ENCODE assay signal across 12 mouse cellular contexts in genomic region chr5:24600236-24600635, GRCm38 (mm10). TPM values are rescaled to one million over a fixed set of nuclear protein-coding genes. Genes with fewer than 3 reads are reported as not detected.
DNase-seq lines count a peak whose midpoint lies in the region; ATAC-seq lines count a peak whose summit lies in the region.
"Had no signal": no experiment of that assay in that cellular context is flagged by ENCODE, and none has a peak within 500 bp of the region (broad histone marks: within the 10 kb centered on the region; RNA-seq: fewer than 3 reads in every experiment).

No protein-coding gene starts in this region.

- H3K27me3 ChIP-seq in kidney, embryonic 16.5 days (ENCODE audit: insufficient read depth, low read length) = no peaks in the 10 kb centered on the region
- no peaks in the 10 kb centered on the region for H3K27me3 ChIP-seq in forebrain, embryonic 14.5 days (replicated peaks; ENCODE audit: control insufficient read depth, insufficient read depth, low read length)
- peaks cover 6% of the 10 kb centered on the region; the same call in 1 of the 2 replicates for H3K27me3 ChIP-seq in intestine, embryonic 15.5 days (replicated peaks)
- no peaks in the 10 kb centered on the region for H3K27me3 ChIP-seq in neural tube, embryonic 14.5 days (ENCODE audit: control insufficient read depth, insufficient read depth, low read length)

- no peak for ATAC-seq in kidney, embryonic 16.5 days (ENCODE audit: low FRiP score, low TSS enrichment)
- ATAC-seq in forebrain, embryonic 14.5 days = no peak
- no peak for ATAC-seq in intestine, embryonic 15.5 days
- no peak for ATAC-seq in neural tube, embryonic 14.5 days (ENCODE audit: low read depth)
- ATAC-seq in activated CD4-positive, CD25-positive, alpha-beta regulatory T cell, adult 4 months = no peak

- no peaks in the 10 kb centered on the region for H3K9me3 ChIP-seq in kidney, embryonic 16.5 days (ENCODE audit: low read length)
- H3K9me3 ChIP-seq in forebrain, embryonic 14.5 days (replicated peaks; ENCODE audit: control insufficient read depth, low read length) = no peaks in the 10 kb centered on the region
- H3K9me3 ChIP-seq in intestine, embryonic 15.5 days = no peaks in the 10 kb centered on the region
- no peaks in the 10 kb centered on the region for H3K9me3 ChIP-seq in neural tube, embryonic 14.5 days (ENCODE audit: control insufficient read depth, low read length)

- H3K4me2 ChIP-seq in kidney, embryonic 16.5 days (replicated peaks; ENCODE audit: low read depth, low read length) = peak overlapping the region; percentile 86
- H3K4me2 ChIP-seq in forebrain, embryonic 14.5 days (ENCODE audit: low read length) = peak overlapping the region; percentile 94
- peak overlapping the region; percentile 87 for H3K4me2 ChIP-seq in intestine, embryonic 15.5 days (replicated peaks)
- peak overlapping the region; percentile 91 for H3K4me2 ChIP-seq in neural tube, embryonic 14.5 days (ENCODE audit: low read depth, low read length)

- peaks cover 69% of the 10 kb centered on the region for H3K4me1 ChIP-seq in kidney, embryonic 16.5 days (ENCODE audit: insufficient read depth, low read length)
- peaks cover 75% of the 10 kb centered on the region for H3K4me1 ChIP-seq in forebrain, embryonic 14.5 days (ENCODE audit: control insufficient read depth, insufficient read depth, low read length)
- peaks cover 58% of the 10 kb centered on the region for H3K4me1 ChIP-seq in intestine, embryonic 15.5 days (replicated peaks)
- peaks cover 75% of the 10 kb centered on the region for H3K4me1 ChIP-seq in neural tube, embryonic 14.5 days (ENCODE audit: control insufficient read depth, insufficient read depth, low read length)

- 77% methylated on average over 2 of the region's 2 CpGs for WGBS in kidney, embryonic 16.5 days
- WGBS in forebrain, embryonic 14.5 days = 65% methylated on average over 2 of the region's 2 CpGs
- WGBS in intestine, embryonic 15.5 days = 81% methylated on average over 2 of the region's 2 CpGs
- 70% methylated on average over 2 of the region's 2 CpGs for WGBS in neural tube, embryonic 14.5 days

- H3K9ac ChIP-seq in kidney, embryonic 16.5 days (replicated peaks; ENCODE audit: low read length) = no peak overlapping the region
- peak overlapping the region; percentile 84; the same call in 1 of the 2 replicates for H3K9ac ChIP-seq in forebrain, embryonic 14.5 days (ENCODE audit: low read length)
- no peak overlapping the region for H3K9ac ChIP-seq in intestine, embryonic 15.5 days
- no peak overlapping the region for H3K9ac ChIP-seq in neural tube, embryonic 14.5 days (replicated peaks; ENCODE audit: low read depth, low read length)

- no peak overlapping the region for H3K27ac ChIP-seq in kidney, embryonic 16.5 days (ENCODE audit: low read length)
- H3K27ac ChIP-seq in forebrain, embryonic 14.5 days (ENCODE audit: low read depth, low read length) = 0 out of 2 replicates have a peak overlapping the region, but pooled peaks have one; percentile 99
- no peak overlapping the region for H3K27ac ChIP-seq in intestine, embryonic 15.5 days
- H3K27ac ChIP-seq in neural tube, embryonic 14.5 days (ENCODE audit: low read depth, low read length) = no peak overlapping the region

- peaks cover 6% of the 10 kb centered on the region for H3K36me3 ChIP-seq in kidney, embryonic 16.5 days (ENCODE audit: insufficient read depth, low read length)
- peaks cover 4% of the 10 kb centered on the region for H3K36me3 ChIP-seq in forebrain, embryonic 14.5 days (ENCODE audit: control insufficient read depth, insufficient read depth, low read length)
- H3K36me3 ChIP-seq in intestine, embryonic 15.5 days = no peaks in the 10 kb centered on the region; the same call in none of the 2 replicates
- 0 out of 2 replicates have a peak, but pooled peaks cover 6% of the 10 kb centered on the region for H3K36me3 ChIP-seq in neural tube, embryonic 14.5 days (ENCODE audit: control insufficient read depth, insufficient read depth, low read length)

- 0 out of 2 replicates have a peak overlapping the region, but pooled peaks have one; percentile 7 for H3K4me3 ChIP-seq in kidney, embryonic 16.5 days (ENCODE audit: low read length)
- H3K4me3 ChIP-seq in forebrain, embryonic 14.5 days (ENCODE audit: low read depth, low read length) = peak overlapping the region; percentile 57
- H3K4me3 ChIP-seq in intestine, embryonic 15.5 days (replicated peaks) = no peak overlapping the region
- H3K4me3 ChIP-seq in neural tube, embryonic 14.5 days (ENCODE audit: low read depth, low read length) = peak overlapping the region; percentile 49; the same call in 1 of the 2 replicates
- H3K4me3 ChIP-seq: erythroblast, embryonic 14.5 days had no signal

- DNase-seq in kidney, postnatal 14 days = no peak
- DNase-seq in forebrain, embryonic 14.5 days (ENCODE audit: low spot score) = no peak
- DNase-seq in embryo, embryonic 10 days (ENCODE audit: low spot score) = no peak
- no peak for DNase-seq in lung, postnatal 14 days
- DNase-seq: kidney, adult 2 months; thymus, postnatal 36 days had no signal

RNA-seq across cellular contexts. Expression of gene Chpf2, which starts 13.7 kb away (rescaled TPM):
- polyA plus RNA-seq in kidney, embryonic 16.5 days (2015; fragmentation: Nextera tagmentation; extraction: Ambion mirVana) = 27.1 and 28.3 TPM in 2 replicates
- 10.6 and 13.8 TPM in 2 replicates for polyA plus RNA-seq in forebrain, embryonic 14.5 days (2014; fragmentation: Nextera tagmentation; extraction: Ambion mirVana)
- 14.7 and 16.0 TPM in 2 replicates for polyA plus RNA-seq in intestine, embryonic 15.5 days (2015; fragmentation: Nextera tagmentation; extraction: Ambion mirVana)
- polyA plus RNA-seq in neural tube, embryonic 14.5 days (2014; fragmentation: Nextera tagmentation; extraction: Ambion mirVana) = 13.3 and 13.6 TPM in 2 replicates
- polyA plus RNA-seq in activated CD4-positive, CD25-positive, alpha-beta regulatory T cell, adult 4 months (2017; shearing (Covaris generic)) = 10 to 100 TPM in 1 of 2 experiments, 1 to 10 TPM in 1; 8.3 to 17.8 TPM

RNA-seq across cellular contexts. Expression of gene Abcf2, which starts 23.0 kb away (rescaled TPM):
- polyA plus RNA-seq in kidney, embryonic 16.5 days (2015; fragmentation: Nextera tagmentation; extraction: Ambion mirVana) = 118 TPM in 2 replicates
- 111 and 112 TPM in 2 replicates for polyA plus RNA-seq in forebrain, embryonic 14.5 days (2014; fragmentation: Nextera tagmentation; extraction: Ambion mirVana)
- polyA plus RNA-seq in intestine, embryonic 15.5 days (2015; fragmentation: Nextera tagmentation; extraction: Ambion mirVana) = 86.0 and 87.1 TPM in 2 replicates
- polyA plus RNA-seq in neural tube, embryonic 14.5 days (2014; fragmentation: Nextera tagmentation; extraction: Ambion mirVana) = 80.3 and 89.8 TPM in 2 replicates
- 10 to 100 TPM; 51.8 to 56.8 TPM for polyA plus RNA-seq in activated CD4-positive, CD25-positive, alpha-beta regulatory T cell, adult 4 months (2017; shearing (Covaris generic))

RNA-seq across cellular contexts. Expression of gene Smarcd3, which starts 24.0 kb away (rescaled TPM):
- polyA plus RNA-seq in kidney, embryonic 16.5 days (2015; fragmentation: Nextera tagmentation; extraction: Ambion mirVana) = 24.5 and 25.0 TPM in 2 replicates
- 170 and 177 TPM in 2 replicates for polyA plus RNA-seq in forebrain, embryonic 14.5 days (2014; fragmentation: Nextera tagmentation; extraction: Ambion mirVana)
- 15.5 and 18.4 TPM in 2 replicates for polyA plus RNA-seq in intestine, embryonic 15.5 days (2015; fragmentation: Nextera tagmentation; extraction: Ambion mirVana)
- polyA plus RNA-seq in neural tube, embryonic 14.5 days (2014; fragmentation: Nextera tagmentation; extraction: Ambion mirVana) = 139 and 179 TPM in 2 replicates
- under 1 TPM in 1 of 2 experiments, not detected in 1; 0.41 TPM for polyA plus RNA-seq in activated CD4-positive, CD25-positive, alpha-beta regulatory T cell, adult 4 months (2017; shearing (Covaris generic))
- polyA plus RNA-seq: erythroblast, embryonic 14.5 days had no signal

RNA-seq across cellular contexts. Expression of gene 4931409K22Rik, which starts 43.6 kb away (rescaled TPM):
- 0.16 and 0.41 TPM in 2 replicates for polyA plus RNA-seq in kidney, embryonic 16.5 days (2015; fragmentation: Nextera tagmentation; extraction: Ambion mirVana)
- 0.06 and 0.09 TPM in 2 replicates for polyA plus RNA-seq in forebrain, embryonic 14.5 days (2014; fragmentation: Nextera tagmentation; extraction: Ambion mirVana)
- 0.05 and 0.08 TPM in 2 replicates for polyA plus RNA-seq in intestine, embryonic 15.5 days (2015; fragmentation: Nextera tagmentation; extraction: Ambion mirVana)
- 0.14 and 0.16 TPM in 2 replicates for polyA plus RNA-seq in neural tube, embryonic 14.5 days (2014; fragmentation: Nextera tagmentation; extraction: Ambion mirVana)
- under 1 TPM in 1 of 2 experiments, not detected in 1; 0.46 TPM for polyA plus RNA-seq in activated CD4-positive, CD25-positive, alpha-beta regulatory T cell, adult 4 months (2017; shearing (Covaris generic))
- polyA plus RNA-seq: erythroblast, embryonic 14.5 days; lung, embryonic 16.5 days had no signal

RNA-seq across cellular contexts. Expression of gene Asb10, which starts 59.5 kb away (rescaled TPM):
- 0.42 and 0.71 TPM in 2 replicates for polyA plus RNA-seq in kidney, embryonic 16.5 days (2015; fragmentation: Nextera tagmentation; extraction: Ambion mirVana)
- 0.09 and 0.17 TPM in 2 replicates for polyA plus RNA-seq in forebrain, embryonic 14.5 days (2014; fragmentation: Nextera tagmentation; extraction: Ambion mirVana)
- polyA plus RNA-seq in intestine, embryonic 15.5 days (2015; fragmentation: Nextera tagmentation; extraction: Ambion mirVana) = 0.33 and 0.40 TPM in 2 replicates
- polyA plus RNA-seq in neural tube, embryonic 14.5 days (2014; fragmentation: Nextera tagmentation; extraction: Ambion mirVana) = 0.17 and 0.45 TPM in 2 replicates
- not detected for polyA plus RNA-seq in activated CD4-positive, CD25-positive, alpha-beta regulatory T cell, adult 4 months (2017; shearing (Covaris generic))
- polyA plus RNA-seq: erythroblast, embryonic 14.5 days had no signal

Comparison
In these comparisons a context has a peak if more than half of its experiments do, and no peak if none do; other contexts are left out.
1. RNA of gene Smarcd3, which starts 24.0 kb away (polyA plus RNA-seq): 139 to 179 TPM in neural tube, embryonic 14.5 days, 170 to 177 TPM in forebrain, embryonic 14.5 days, 24.5 to 25.0 TPM in kidney, embryonic 16.5 days and 15.5 to 18.4 TPM in intestine, embryonic 15.5 days; 0.41 TPM in activated CD4-positive, CD25-positive, alpha-beta regulatory T cell, adult 4 months; every median in the first group is over 10 times any median in the second.
2. Peak in every context shown above with its lines, with median percentiles within 50 percentile points of each other: H3K4me2 ChIP-seq.